Mouse (Mus musculus): ENCODE measurements around the gene Shf.

GRCm38 (mm10) chr2:122304544-122304943 is 64.4 kb downstream of the Shf start:
- TF ChIP-seq CTCF (IDR thresholded peaks at IDR 0.05; ENCODE audit: low read depth, low read length), result no peak
- no peak for TF ChIP-seq POLR2AphosphoS5 (IDR thresholded peaks at IDR 0.05; ENCODE audit: insufficient replicate concordance, low read depth, low read length)
- TF ChIP-seq GATA1 (IDR thresholded peaks at IDR 0.05; ENCODE audit: borderline replicate concordance, low read length), result no peak
